Mouse (Mus musculus): ENCODE data around the gene Tnfsfm13.

Gene Tnfsfm13

DNA sequence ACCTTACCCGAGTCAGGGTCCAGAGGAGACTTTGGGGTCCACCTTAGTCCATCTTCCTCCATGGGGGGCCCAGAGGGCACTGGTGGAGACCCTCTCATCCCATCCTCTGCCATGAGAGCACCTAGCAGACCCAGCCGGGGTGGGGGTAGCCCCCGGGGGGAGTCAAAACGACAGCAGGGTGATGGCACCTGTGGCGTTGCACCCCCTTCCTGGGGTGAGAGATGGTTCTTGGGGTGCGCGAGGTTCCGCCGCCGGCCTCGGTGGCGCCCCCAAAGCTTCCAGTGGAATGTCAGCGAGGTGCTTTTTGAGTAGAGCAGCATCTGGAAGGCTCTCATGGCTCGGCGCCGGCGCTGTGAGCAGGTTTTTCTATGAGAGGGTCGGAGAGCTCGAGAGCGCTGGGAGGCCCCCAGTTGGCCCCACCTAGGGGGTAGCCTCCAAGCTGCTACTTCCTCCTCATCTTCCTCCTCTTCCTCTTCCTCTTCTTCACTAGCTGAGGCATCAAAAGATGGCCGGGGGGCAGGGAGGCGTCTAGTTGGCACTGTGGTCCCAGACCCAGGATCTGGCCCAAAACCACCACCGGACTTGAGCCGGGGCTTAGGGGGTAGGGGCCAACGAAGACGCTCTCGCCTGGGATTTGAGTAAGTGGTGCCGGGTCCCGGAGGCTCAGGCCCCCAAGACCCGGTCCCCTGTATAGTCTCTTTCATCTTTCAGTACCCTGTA, 15.6 kb downstream of the Tnfsfm13 start:
- CTCF ChIA-PET, result interaction anchor here in 2 of 4 experiments (0.7 to 8.3 kb wide), 4 partner anchors 34 to 100 kb away, joined by 3 to 155 read pairs (median 15); partner anchors contain the start of genes Trp53 (in 1 of the 2) and Wrap53 (in 1 of the 2)
- POLR2A ChIA-PET, result interaction anchor here in 3 of 4 experiments (0.5 to 16.3 kb wide), 33 partner anchors 7 to 247 kb away, joined by 3 to 672 read pairs (median 11); partner anchors contain the start of genes Sox15 (in 3 of the 3), Cd68 (in 2 of the 3), Eif4a1 (in 2 of the 3) and Mpdu1 (in 2 of the 3)

DNA sequence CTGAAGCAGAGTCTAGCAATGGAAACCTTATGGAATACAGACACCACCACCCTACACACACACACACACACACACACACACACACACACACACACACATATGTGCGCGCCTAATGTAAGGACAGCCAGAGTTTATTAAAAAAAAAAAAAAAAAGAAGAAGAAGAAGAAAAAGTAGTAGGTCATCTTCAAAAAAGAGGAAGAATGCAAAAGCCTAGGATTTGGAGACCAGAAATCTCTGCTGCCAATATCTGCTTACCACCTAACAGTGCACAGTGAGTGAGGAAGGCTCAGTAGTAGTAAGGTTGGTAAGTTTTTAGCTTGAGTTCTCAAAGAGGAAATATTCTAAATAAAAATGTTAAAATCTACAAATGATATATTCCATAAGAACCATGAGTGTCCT, 16.8 kb downstream of the Tnfsfm13 start:
- POLR2A ChIA-PET, result interaction anchor here in 2 of 4 experiments (0.5 to 16.3 kb wide), 18 partner anchors 10 to 241 kb away, joined by 3 to 672 read pairs (median 11); partner anchors contain the start of genes Cd68 (in 2 of the 2), Mpdu1 (in 2 of the 2), Sox15 (in 2 of the 2) and Fxr2 (in 1 of the 2)
- CTCF ChIA-PET, result interaction anchor here in 1 of 4 experiments (0.6 to 8.3 kb wide), 2 partner anchors 35 to 49 kb away, joined by 3 to 155 read pairs; no protein-coding TSS in a partner anchor

DNA sequence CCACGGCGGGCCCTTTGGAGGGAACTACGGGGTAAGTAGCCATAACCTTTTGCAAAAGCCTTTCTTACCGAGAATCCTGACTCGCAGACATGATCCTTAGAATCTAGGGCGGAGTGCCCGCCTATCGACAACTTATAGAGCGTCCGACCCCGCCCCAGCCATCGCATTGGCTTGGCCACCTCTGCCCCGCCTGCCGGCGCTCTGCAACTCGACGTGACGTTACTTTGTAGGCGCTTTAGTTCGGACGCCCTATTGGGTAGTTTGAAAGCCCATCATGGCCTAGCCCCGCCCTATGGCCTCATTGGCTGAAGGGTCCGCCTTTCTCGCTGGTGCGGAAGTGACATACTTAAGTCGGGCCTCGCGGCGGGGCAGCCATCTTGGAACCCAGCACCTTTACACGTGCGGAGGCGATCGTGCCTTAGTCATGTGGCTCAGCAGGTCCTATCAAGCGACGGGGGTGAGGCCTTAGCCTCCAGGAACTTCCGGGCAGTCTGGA, 23.6 kb downstream of the Tnfsfm13 start, which contains the start of gene Eif4a1:
Gene Eif4a1 (minus strand): TSS at position 213 of the 496 bp plus-strand sequence.
- POLR2A ChIA-PET, result interaction anchor here (0.6 to 16.3 kb wide), 34 partner anchors 8 to 325 kb away, joined by 3 to 672 read pairs (median 6); partner anchors contain the start of genes Senp3 (in 4 of the 4), Mpdu1 (in 3 of the 4), Sox15 (in 3 of the 4) and Cd68 (in 1 of the 4)
- CTCF ChIA-PET, result interaction anchor here in 1 of 4 experiments (1.1 kb wide), 1 partner anchor 10 kb away, joined by 3 read pairs; the partner anchor contains the start of gene Senp3

DNA sequence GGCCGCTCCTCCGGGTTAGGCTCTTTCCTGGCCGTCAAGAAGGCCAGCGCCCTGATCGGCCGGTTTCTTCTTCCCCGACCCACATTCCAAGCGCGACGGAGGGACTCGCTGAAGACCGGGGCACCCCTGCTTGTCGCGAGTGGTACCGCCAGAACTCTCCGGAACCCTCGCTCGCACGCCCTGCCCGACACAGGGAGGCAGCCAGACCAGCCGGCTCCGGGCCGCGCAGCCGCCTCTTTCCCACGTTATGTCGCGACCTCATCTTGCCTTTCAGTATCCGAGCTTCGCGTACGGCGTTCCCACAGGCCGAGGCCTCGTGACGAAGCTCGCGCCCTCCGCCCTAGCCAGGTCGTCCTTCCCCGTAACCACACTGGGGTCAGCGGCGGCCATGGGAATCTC, 24.2 kb downstream of the Tnfsfm13 start:
- ChIA-PET CTCF (no interaction called here), POLR2A (interaction anchor here (0.6 to 16.3 kb wide), 30 partner anchors 9 to 325 kb away, joined by 3 to 672 read pairs (median 6); partner anchors contain the start of genes Senp3 (in 4 of the 4), Sox15 (in 3 of the 4), Mpdu1 (in 2 of the 4) and Cd68 (in 1 of the 4))

DNA sequence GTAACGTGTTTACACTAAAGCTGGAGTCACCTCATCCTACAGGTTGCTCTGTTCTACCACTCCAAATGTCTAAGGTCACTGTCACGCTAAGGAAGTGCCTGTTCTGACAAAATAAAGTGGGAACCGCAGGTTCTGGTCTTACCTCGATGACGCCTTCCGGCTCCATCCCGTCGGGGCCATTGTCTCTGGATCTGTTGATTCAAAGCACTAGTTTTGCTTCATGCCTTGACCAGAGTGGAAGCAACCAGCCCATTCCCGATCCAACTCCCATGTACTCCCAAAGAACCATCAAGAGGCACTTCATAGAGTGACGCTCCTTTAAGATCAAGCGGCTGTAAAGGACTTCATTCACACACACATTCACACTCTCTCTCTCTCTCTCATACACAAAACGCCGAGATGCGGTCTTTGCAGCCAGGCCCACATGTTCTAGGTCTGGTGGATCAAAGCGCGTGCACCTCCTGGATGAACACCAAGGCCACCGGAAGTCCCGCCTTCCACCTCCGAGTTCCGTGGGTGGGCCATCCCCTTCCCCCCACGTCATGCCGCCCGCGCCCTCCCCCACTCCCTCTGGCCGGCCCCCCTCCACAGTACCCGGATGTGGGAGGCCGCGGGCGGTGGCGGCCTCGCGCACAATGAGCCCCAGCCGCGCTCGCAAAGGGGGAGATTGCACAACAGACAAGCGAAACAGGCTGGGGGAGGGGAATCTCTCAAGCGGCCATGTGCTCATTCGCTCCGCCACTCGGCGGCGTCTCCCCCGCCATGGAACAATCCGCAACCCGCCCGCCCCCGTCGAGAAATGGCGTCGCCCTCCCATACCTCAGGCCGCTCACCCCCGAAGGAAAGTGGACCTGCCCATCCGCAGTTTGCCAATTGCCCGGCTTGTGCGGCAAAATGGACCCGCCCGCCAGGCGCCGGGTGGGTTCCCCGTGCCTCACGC, 24.8 kb downstream of the Tnfsfm13 start:
- CTCF ChIA-PET, result interaction anchor here in 2 of 4 experiments (0.6 to 0.9 kb wide), 2 partner anchors 16 to 45 kb away, joined by 3 to 4 read pairs; partner anchors contain the start of gene Sox15 (in 1 of the 2)
- POLR2A ChIA-PET, result interaction anchor here (0.6 to 16.3 kb wide), 57 partner anchors 8 to 326 kb away, joined by 3 to 672 read pairs (median 8); partner anchors contain the start of genes Senp3 (in 3 of the 4), Sox15 (in 3 of the 4), Fxr2 (in 2 of the 4) and Mpdu1 (in 2 of the 4)

DNA sequence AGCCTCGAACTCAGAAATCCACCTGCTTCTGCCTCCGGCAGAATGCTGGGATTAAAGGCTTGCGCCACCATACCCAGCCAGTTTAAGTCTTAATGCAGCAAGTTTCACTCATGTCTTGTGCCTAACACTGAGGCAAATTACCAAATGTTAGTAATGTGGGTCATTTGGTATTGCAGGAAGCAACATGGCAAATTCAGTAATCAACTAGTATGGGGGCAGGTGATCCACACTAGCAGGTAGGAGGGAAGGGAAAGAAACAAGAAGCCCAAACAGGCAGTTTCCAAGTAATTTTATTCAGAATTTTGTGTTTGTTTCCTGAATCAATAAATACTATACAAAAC, 29.3 kb downstream of the Tnfsfm13 start:
- CTCF ChIA-PET, result interaction anchor here in 3 of 4 experiments (0.7 to 2.6 kb wide), 5 partner anchors 9 to 38 kb away, joined by 4 to 31 read pairs (median 4); partner anchors contain the start of genes Sox15 (in 2 of the 3) and Fxr2 (in 1 of the 3)

DNA sequence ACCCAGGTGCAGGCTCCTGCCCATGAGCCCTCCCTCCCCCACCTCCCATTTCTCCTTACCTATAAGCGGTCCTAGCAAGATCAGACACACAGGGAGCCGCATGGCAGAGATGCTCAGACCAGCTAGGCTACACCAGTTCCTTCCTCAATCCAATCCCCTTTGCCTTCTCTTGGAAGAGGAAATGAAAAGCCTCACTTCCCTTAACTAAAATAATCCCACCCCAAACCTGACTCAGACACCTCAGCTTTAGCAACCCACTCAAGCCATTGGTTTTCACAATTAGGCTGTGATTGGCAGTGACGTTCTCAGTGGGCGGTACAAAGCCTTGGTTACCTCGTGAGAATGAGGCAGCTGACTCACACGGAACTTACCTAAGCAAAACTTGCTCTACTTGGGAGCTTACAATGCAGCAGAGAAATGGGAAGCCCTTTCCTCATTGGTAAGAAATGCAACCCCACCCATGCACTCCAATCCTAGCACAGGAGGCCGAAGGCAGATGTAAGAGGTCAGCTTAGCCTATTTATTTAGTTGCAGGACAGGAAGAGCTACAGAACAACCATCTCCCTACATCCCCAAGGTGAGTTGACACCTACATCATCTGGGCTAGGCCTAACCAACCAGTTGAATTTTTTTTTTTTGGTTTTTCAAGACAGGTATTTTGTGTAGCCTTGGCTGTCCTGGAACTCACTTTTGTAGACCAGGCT, 29.8 kb downstream of the Tnfsfm13 start, which contains the start of gene Cd68:
Gene Cd68 (minus strand): TSS at position 193 of the 704 bp plus-strand sequence.
- ChIA-PET POLR2A (interaction anchor here (0.5 to 17.2 kb wide), 94 partner anchors 8 to 593 kb away, joined by 3 to 592 read pairs (median 4); partner anchors contain the start of genes Sox15 (in 4 of the 4), Fxr2 (in 3 of the 4), Senp3 (in 3 of the 4) and Trp53 (in 3 of the 4)), CTCF (interaction anchor here in 3 of 4 experiments (0.7 to 2.6 kb wide), 7 partner anchors 9 to 47 kb away, joined by 3 to 31 read pairs (median 4); partner anchors contain the start of genes Sox15 (in 2 of the 3) and Fxr2 (in 1 of the 3))

More for the DNA sequence above, 29.3 kb downstream of the Tnfsfm13 start:
- POLR2A ChIA-PET, result interaction anchor here (0.5 to 17.2 kb wide), 75 partner anchors 9 to 593 kb away, joined by 3 to 592 read pairs (median 5); partner anchors contain the start of genes Sox15 (in 4 of the 4), Fxr2 (in 3 of the 4), Senp3 (in 2 of the 4) and Tnfsf13 (in 2 of the 4)

DNA sequence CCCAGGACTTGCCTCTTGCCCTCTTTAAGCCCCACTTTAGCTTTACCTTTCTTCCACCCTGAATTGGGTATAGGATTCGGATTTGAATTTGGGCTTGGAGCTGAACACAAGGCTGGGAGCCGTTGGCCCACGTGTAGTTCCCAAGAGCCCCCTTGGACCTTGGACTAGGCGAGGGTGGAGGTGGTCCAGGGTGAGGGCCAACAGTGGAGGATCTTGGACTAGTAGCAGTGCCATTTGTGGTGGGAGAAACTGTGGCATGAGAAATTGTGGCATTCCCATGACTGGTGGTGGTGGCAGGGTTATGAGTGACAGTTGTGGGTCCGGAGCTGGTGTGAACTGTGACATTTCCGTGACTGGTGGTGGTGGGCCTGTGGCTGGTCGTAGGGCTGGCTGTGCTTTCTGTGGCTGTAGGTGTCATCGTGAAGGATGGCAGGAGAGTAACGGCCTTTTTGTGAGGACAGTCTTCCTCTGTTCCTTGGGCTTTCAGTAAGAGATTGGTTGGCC, 30.4 kb downstream of the Tnfsfm13 start:
- CTCF ChIA-PET, result interaction anchor here in 3 of 4 experiments (0.7 to 2.6 kb wide), 6 partner anchors 8 to 47 kb away, joined by 3 to 31 read pairs (median 5); partner anchors contain the start of genes Sox15 (in 2 of the 3) and Fxr2 (in 1 of the 3)
- POLR2A ChIA-PET, result interaction anchor here (0.6 to 17.2 kb wide), 81 partner anchors 7 to 592 kb away, joined by 3 to 592 read pairs (median 5); partner anchors contain the start of genes Sox15 (in 4 of the 4), Fxr2 (in 3 of the 4), Senp3 (in 3 of the 4) and Trp53 (in 3 of the 4)

DNA sequence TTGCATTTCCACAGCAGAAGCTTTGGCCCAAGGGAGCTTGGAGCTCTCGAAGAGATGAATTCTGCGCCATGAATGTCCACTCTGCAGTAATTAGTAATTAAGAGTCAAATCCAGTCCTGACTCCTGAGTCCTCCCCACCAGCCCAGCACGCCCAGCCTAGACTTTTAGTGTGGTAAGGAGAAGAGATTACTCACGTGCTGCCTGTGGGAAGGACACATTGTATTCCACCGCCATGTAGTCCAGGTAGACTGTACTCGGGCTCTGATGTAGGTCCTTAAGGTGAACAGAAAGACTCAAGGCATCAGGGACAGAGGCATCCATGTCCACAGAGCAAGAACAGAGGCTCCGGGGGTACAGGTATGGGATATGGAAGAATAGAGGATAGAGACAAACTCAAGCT, 31.1 kb downstream of the Tnfsfm13 start:
- POLR2A ChIA-PET, result interaction anchor here (1.2 to 17.2 kb wide), 31 partner anchors 8 to 251 kb away, joined by 3 to 592 read pairs (median 12); partner anchors contain the start of genes Senp3 (in 3 of the 4), Sox15 (in 3 of the 4), Trp53 (in 3 of the 4) and Wrap53 (in 3 of the 4)

DNA sequence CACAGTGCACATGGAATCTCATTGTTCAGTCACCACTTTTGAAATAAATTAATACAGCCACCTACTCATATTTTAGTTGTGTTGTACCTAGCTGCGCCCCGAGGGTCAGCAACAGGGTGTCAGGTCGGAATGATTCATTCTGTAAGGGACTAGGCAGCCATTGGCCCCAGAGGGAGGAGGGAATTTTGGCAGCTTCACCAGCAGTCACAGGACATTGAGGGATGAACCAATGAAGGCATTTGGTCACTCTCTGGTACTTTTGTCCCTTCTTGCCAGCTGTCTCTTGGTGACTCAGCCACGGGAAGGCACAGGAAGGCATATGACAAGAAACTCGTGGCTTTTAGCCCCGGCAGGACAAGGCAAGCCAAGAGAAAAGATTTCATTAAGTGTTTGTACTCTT, 32.1 kb downstream of the Tnfsfm13 start:
- ChIA-PET CTCF (interaction anchor here in 1 of 4 experiments (0.6 kb wide), 1 partner anchor 45 kb away, joined by 3 read pairs; no protein-coding TSS in a partner anchor), POLR2A (interaction anchor here in 3 of 4 experiments (0.8 to 17.2 kb wide), 13 partner anchors 9 to 91 kb away, joined by 3 to 592 read pairs (median 34); partner anchors contain the start of genes Senp3 (in 3 of the 3), Eif4a1 (in 2 of the 3), Sox15 (in 2 of the 3) and Tnfsf13 (in 1 of the 3))

More for the DNA sequence above, 31.1 kb downstream of the Tnfsfm13 start:
- CTCF ChIA-PET, result interaction anchor here in 2 of 4 experiments (0.6 to 2.6 kb wide), 3 partner anchors 7 to 233 kb away, joined by 3 to 31 read pairs (median 3); partner anchors contain the start of gene Sox15 (in 1 of the 2)

DNA sequence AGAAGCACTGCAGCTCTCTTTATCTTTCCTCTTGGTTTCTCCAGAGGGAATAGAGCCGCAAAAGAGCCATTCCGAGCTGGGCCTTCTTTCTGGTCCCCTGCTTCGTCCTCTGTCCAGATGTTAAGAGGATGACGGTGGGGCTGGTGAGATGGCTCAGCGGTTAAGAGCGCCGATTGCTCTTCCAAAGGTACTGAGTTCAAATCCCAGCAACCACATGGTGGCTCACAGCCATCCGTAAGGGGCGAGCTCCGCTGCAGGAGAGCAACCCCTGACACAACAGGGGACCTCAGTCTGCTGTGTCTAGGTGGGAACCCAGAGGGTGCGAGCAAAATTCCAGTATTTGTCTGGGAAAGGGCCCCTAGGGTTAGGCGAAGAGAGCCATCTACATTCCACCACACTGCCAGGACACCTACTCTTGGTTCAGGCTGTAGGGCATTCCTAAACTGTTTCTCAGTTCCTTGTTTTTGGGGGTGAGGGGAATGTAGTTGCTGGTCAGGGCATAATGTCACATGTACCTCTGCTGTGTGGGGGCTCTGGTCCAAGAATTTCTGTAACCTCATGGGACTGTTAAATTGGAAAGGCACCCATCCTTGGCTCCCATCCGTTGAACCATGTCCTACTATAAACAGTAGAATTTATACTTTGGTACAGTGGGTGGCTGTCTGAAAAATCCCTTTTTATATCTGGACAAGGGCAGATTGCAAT, 32.8 kb downstream of the Tnfsfm13 start:
- CTCF ChIA-PET, result interaction anchor here (0.6 to 2.3 kb wide), 12 partner anchors 10 to 116 kb away, joined by 3 to 8 read pairs (median 4); partner anchors contain the start of gene Fxr2 (in 2 of the 4)
- POLR2A ChIA-PET, result interaction anchor here (0.6 to 17.2 kb wide), 56 partner anchors 7 to 338 kb away, joined by 3 to 592 read pairs (median 5); partner anchors contain the start of genes Fxr2 (in 3 of the 4), Senp3 (in 3 of the 4), Eif4a1 (in 2 of the 4) and Sox15 (in 2 of the 4)

DNA sequence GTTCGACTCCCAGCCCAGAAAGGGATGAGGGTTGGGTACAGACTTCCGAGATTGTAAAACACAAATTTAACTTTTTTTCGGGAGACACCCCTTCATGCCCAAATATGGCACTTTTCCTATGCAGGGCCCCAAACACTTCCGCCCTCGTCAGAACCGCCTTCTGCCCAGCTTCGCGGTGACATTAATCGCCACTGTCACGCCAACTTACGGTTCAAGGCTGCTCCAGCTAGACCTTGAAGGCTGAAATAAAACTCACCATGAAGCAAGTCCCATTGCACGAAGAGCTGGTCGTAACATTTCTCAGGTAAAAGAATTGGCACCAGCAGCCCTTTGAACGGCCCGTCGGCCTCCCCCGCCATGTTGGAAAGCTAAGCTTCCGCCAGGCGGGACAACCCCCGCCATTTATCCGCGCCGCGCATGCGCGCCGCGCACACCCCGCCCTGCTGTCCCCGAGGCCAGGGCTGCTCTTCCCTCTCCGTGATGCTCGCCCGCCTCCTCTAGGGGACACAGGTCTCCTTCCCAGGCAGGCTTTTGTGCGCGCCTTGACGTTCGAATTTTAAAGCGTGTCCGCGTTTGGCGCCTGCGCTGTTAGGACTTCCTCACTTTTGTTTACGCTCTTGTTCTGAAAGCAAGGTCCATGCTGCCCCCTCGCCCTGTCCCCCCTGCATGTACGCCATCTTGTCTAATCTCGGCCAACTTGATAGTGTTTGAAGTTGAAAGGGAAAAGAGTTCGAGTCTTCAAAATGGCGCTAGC, 33.5 kb downstream of the Tnfsfm13 start, which contains the start of gene Mpdu1:
Gene Mpdu1 (minus strand): TSS at position 430 of the 754 bp plus-strand sequence.
- POLR2A ChIA-PET, result interaction anchor here (0.6 to 17.2 kb wide), 75 partner anchors 8 to 902 kb away, joined by 3 to 592 read pairs (median 4); partner anchors contain the start of genes Fxr2 (in 3 of the 4), Senp3 (in 3 of the 4), Eif4a1 (in 2 of the 4) and Sox15 (in 2 of the 4)

DNA sequence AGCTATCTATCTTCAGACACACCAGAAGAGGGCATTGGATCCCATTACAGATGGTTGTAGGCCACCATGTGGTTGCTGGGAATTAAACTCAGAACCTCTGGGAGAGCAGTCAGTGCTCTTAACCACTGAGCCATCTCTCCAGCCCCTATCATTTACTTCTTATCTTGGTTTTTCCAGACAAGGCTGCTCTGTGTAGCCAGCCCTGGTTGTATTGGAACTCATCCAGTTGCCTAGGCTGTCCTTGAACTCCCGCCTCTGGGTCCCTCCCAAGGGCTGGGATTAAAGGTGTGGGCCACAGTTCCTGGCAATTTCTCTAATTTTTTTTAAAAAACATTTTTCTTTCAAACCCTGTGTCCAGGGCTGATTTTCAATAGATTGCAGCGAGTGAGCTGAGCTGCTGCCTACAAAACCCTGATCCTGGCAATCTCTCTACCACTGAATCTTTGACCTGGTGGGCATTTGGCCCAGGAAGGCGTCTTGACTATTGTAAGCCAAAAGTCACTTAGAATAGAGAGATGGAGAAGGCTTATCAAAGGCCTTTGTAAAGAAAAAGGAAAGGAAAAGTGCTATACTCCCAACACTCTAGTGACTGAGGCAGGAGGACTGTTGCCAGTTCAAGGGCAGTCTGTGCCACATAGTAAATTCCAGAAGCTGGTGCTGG, 34.5 kb downstream of the Tnfsfm13 start:
- ChIA-PET POLR2A (interaction anchor here (0.6 to 17.2 kb wide), 57 partner anchors 7 to 1212 kb away, joined by 3 to 592 read pairs (median 6); partner anchors contain the start of genes Senp3 (in 3 of the 4), Eif4a1 (in 2 of the 4), Fxr2 (in 2 of the 4) and Sox15 (in 2 of the 4)), CTCF (interaction anchor here (0.5 to 2.3 kb wide), 12 partner anchors 28 to 792 kb away, joined by 3 to 8 read pairs (median 4); partner anchors contain the start of gene Fxr2 (in 2 of the 4))

More for the DNA sequence above, 33.5 kb downstream of the Tnfsfm13 start, which contains the start of gene Mpdu1:
- CTCF ChIA-PET, result interaction anchor here (0.6 to 2.3 kb wide), 18 partner anchors 9 to 793 kb away, joined by 3 to 8 read pairs (median 4); partner anchors contain the start of gene Fxr2 (in 2 of the 4)
